ENCODE assay signal across 16 mouse cellular contexts in genomic region chr11:114513446-114513845, GRCm38 (mm10).
DNase-seq lines count a peak whose midpoint lies in the region; ATAC-seq lines count a peak whose summit lies in the region.
"Had no signal": no experiment of that assay in that cellular context is flagged by ENCODE, and none has a peak within 500 bp of the region (broad histone marks: within the 10 kb centered on the region; RNA-seq: fewer than 3 reads in every experiment).

No protein-coding gene starts in this region.

- DNase-seq in kidney, adult 18-20 months, result peak; percentile 11
- DNase-seq in kidney, postnatal 10 days, result no peak
- DNase-seq in kidney, postnatal 25 days, result peak; percentile 16 to 42
- peak; percentile 16 for DNase-seq in neural tube, embryonic 11.5 days (ENCODE audit: low spot score)
- DNase-seq in neural tube, embryonic 10.5 days (ENCODE audit: extremely low spot score, low spot score), result no peak
- DNase-seq in adrenal gland, postnatal 4 days (ENCODE audit: low spot score in 2 of 2), result no peak
- DNase-seq: cerebellum, adult 18-20 months; cerebellum, adult 9-11 months; cerebellum, postnatal 36 days; gastrocnemius, adult 2 months; gastrocnemius, postnatal 25 days; heart, postnatal 36 days had no signal

- 10% methylated on average over 5 of the region's 5 CpGs for WGBS in kidney, embryonic 14.5 days
- 19% methylated on average over 5 of the region's 5 CpGs for WGBS in neural tube, embryonic 11.5 days

- H3K4me3 ChIP-seq in kidney, embryonic 14.5 days (ENCODE audit: low read length), result no peak overlapping the region
- no peak overlapping the region for H3K4me3 ChIP-seq in neural tube, embryonic 11.5 days (ENCODE audit: low read depth, low read length)
- H3K4me3 ChIP-seq: embryonic facial prominence, embryonic 13.5 days; forebrain, embryonic 12.5 days; gastrocnemius, adult 2 months; heart, embryonic 13.5 days had no signal

- H3K4me1 ChIP-seq in kidney, embryonic 14.5 days (ENCODE audit: control insufficient read depth, insufficient read depth, low read length), result no peaks in the 10 kb centered on the region
- no peaks in the 10 kb centered on the region for H3K4me1 ChIP-seq in neural tube, embryonic 11.5 days (ENCODE audit: control insufficient read depth, insufficient read depth, low read length)
- H3K4me1 ChIP-seq: heart, embryonic 13.5 days had no signal

- H3K36me3 ChIP-seq in kidney, embryonic 14.5 days (ENCODE audit: control insufficient read depth, insufficient read depth, low read length), result no peaks in the 10 kb centered on the region
- H3K36me3 ChIP-seq in neural tube, embryonic 11.5 days (ENCODE audit: control insufficient read depth, insufficient read depth, low read length), result no peaks in the 10 kb centered on the region
- H3K36me3 ChIP-seq: embryonic facial prominence, embryonic 13.5 days; forebrain, embryonic 12.5 days; heart, embryonic 13.5 days had no signal

- ATAC-seq in kidney, embryonic 14.5 days (ENCODE audit: low FRiP score, low TSS enrichment), result no peak
- no peak for ATAC-seq in neural tube, embryonic 11.5 days (ENCODE audit: insufficient read depth, low FRiP score, low TSS enrichment)

- no peak overlapping the region for H3K4me2 ChIP-seq in kidney, embryonic 14.5 days (replicated peaks; ENCODE audit: low read depth, low read length)
- no peak overlapping the region for H3K4me2 ChIP-seq in neural tube, embryonic 11.5 days (ENCODE audit: low read depth)
- H3K4me2 ChIP-seq: embryonic facial prominence, embryonic 13.5 days; forebrain, embryonic 12.5 days; heart, embryonic 13.5 days had no signal

- 0 out of 2 replicates have a peak, but pooled peaks cover 5% of the 10 kb centered on the region for H3K27me3 ChIP-seq in kidney, embryonic 14.5 days (ENCODE audit: control insufficient read depth, insufficient read depth, low read length)
- H3K27me3 ChIP-seq in neural tube, embryonic 11.5 days (ENCODE audit: control insufficient read depth, insufficient read depth, low read length), result no peaks in the 10 kb centered on the region

- no peak overlapping the region for H3K27ac ChIP-seq in kidney, embryonic 14.5 days (ENCODE audit: low read depth, low read length)
- no peak overlapping the region for H3K27ac ChIP-seq in neural tube, embryonic 11.5 days (ENCODE audit: low read depth, low read length)
- H3K27ac ChIP-seq: embryonic facial prominence, embryonic 13.5 days; forebrain, embryonic 12.5 days; gastrocnemius, adult 2 months; heart, embryonic 13.5 days had no signal

- H3K9ac ChIP-seq in kidney, embryonic 14.5 days (ENCODE audit: low read depth, low read length), result no peak overlapping the region
- H3K9ac ChIP-seq in neural tube, embryonic 11.5 days (ENCODE audit: low read length), result no peak overlapping the region
- H3K9ac ChIP-seq: embryonic facial prominence, embryonic 13.5 days; forebrain, embryonic 12.5 days; heart, embryonic 13.5 days had no signal

- no peaks in the 10 kb centered on the region for H3K9me3 ChIP-seq in kidney, embryonic 14.5 days (ENCODE audit: control insufficient read depth, low read length)
- no peaks in the 10 kb centered on the region for H3K9me3 ChIP-seq in neural tube, embryonic 11.5 days (ENCODE audit: control insufficient read depth, low read length)
- H3K9me3 ChIP-seq: embryonic facial prominence, embryonic 13.5 days; forebrain, embryonic 12.5 days; heart, embryonic 13.5 days had no signal

Comparison
In these comparisons a context has a peak if more than half of its experiments do, and no peak if none do; other contexts are left out.
1. DNase-seq: peak in kidney, adult 18-20 months (single experiment), kidney, postnatal 25 days (2 of 2) and neural tube, embryonic 11.5 days (single experiment); none in kidney, postnatal 10 days (single experiment), neural tube, embryonic 10.5 days (single experiment) and adrenal gland, postnatal 4 days (0 of 2).